In genomic region chr2:173263636-173264330, GRCm38 (mm10) we compare ENCODE assay signal across 7 mouse cellular contexts. TPM values are rescaled to one million over a fixed set of nuclear protein-coding genes. Genes with fewer than 3 reads are reported as not detected.
DNase-seq lines count a peak whose midpoint lies in the region; ATAC-seq lines count a peak whose summit lies in the region.

No protein-coding gene starts in this region.

- H3K9me3 ChIP-seq in neural tube, embryonic 15.5 days (replicated peaks): no peaks in the 10 kb centered on the region
- H3K9me3 ChIP-seq in embryonic facial prominence, embryonic 10.5 days: no peaks in the 10 kb centered on the region
- no peaks in the 10 kb centered on the region for H3K9me3 ChIP-seq in midbrain, embryonic 15.5 days

- H3K4me3 ChIP-seq in neural tube, embryonic 15.5 days (replicated peaks): no peak overlapping the region
- H3K4me3 ChIP-seq in embryonic facial prominence, embryonic 10.5 days: no peak overlapping the region
- H3K4me3 ChIP-seq in midbrain, embryonic 15.5 days: no peak overlapping the region

- H3K4me2 ChIP-seq in neural tube, embryonic 15.5 days: no peak overlapping the region
- H3K4me2 ChIP-seq in midbrain, embryonic 15.5 days: no peak overlapping the region

- H3K4me1 ChIP-seq in neural tube, embryonic 15.5 days: peaks cover 78% of the 10 kb centered on the region
- H3K4me1 ChIP-seq in embryonic facial prominence, embryonic 10.5 days: peaks cover 74% of the 10 kb centered on the region
- H3K4me1 ChIP-seq in midbrain, embryonic 15.5 days: peaks cover 56% of the 10 kb centered on the region

- DNase-seq in neural tube, embryonic 10.5 days (ENCODE audit: extremely low spot score, low spot score): no peak
- no peak for DNase-seq in embryonic facial prominence, embryonic 10.5 days (ENCODE audit: low spot score)
- peak; percentile 81 to 84 for DNase-seq in kidney, postnatal 36 days
- DNase-seq in thymus, postnatal 36 days: peak; percentile 67 to 79
- no peak for DNase-seq in spleen, postnatal 10 days (ENCODE audit: low spot score in 2 of 2)

- H3K36me3 ChIP-seq in neural tube, embryonic 15.5 days: no peaks in the 10 kb centered on the region
- H3K36me3 ChIP-seq in embryonic facial prominence, embryonic 10.5 days (replicated peaks): no peaks in the 10 kb centered on the region
- no peaks in the 10 kb centered on the region for H3K36me3 ChIP-seq in midbrain, embryonic 15.5 days (replicated peaks)

- H3K27ac ChIP-seq in neural tube, embryonic 15.5 days (replicated peaks): no peak overlapping the region
- H3K27ac ChIP-seq in embryonic facial prominence, embryonic 10.5 days (replicated peaks): peak overlapping the region; percentile 32; the same call in 1 of the 2 replicates
- H3K27ac ChIP-seq in midbrain, embryonic 15.5 days: no peak overlapping the region

- no peaks in the 10 kb centered on the region for H3K27me3 ChIP-seq in neural tube, embryonic 15.5 days (replicated peaks)
- peaks cover 13% of the 10 kb centered on the region; the same call in 1 of the 2 replicates for H3K27me3 ChIP-seq in embryonic facial prominence, embryonic 10.5 days (replicated peaks; ENCODE audit: low read depth, poor library complexity, severe bottlenecking)
- H3K27me3 ChIP-seq in midbrain, embryonic 15.5 days (replicated peaks): no peaks in the 10 kb centered on the region

- 0 out of 2 replicates have a peak, but pooled peaks have one; percentile 14 for ATAC-seq in neural tube, embryonic 15.5 days (ENCODE audit: low FRiP score)
- no peak for ATAC-seq in midbrain, embryonic 15.5 days (replicated peaks)

- WGBS in neural tube, embryonic 15.5 days: 63% methylated on average over 11 of the region's 11 CpGs
- WGBS in embryonic facial prominence, embryonic 10.5 days: 61% methylated on average over 11 of the region's 11 CpGs
- WGBS in midbrain, embryonic 15.5 days: 64% methylated on average over 11 of the region's 11 CpGs

- no peak overlapping the region for H3K9ac ChIP-seq in neural tube, embryonic 15.5 days (replicated peaks)
- H3K9ac ChIP-seq in midbrain, embryonic 15.5 days: no peak overlapping the region

RNA-seq across cellular contexts. Expression of gene Pmepa1, which starts 12.6 kb away (rescaled TPM):
- 4.5 and 4.6 TPM in 2 replicates for polyA plus RNA-seq in neural tube, embryonic 15.5 days (2015; fragmentation: Nextera tagmentation; extraction: Ambion mirVana)
- 1.4 and 2.1 TPM in 2 replicates for polyA plus RNA-seq in embryonic facial prominence, embryonic 10.5 days (2016; fragmentation: Nextera tagmentation; extraction: Ambion mirVana)
- polyA plus RNA-seq in midbrain, embryonic 15.5 days (2015; fragmentation: Nextera tagmentation; extraction: Ambion mirVana): 4.1 and 4.6 TPM in 2 replicates

RNA-seq across cellular contexts. Expression of gene Zbp1, which starts 45.1 kb away (rescaled TPM):
- polyA plus RNA-seq in neural tube, embryonic 15.5 days (2015; fragmentation: Nextera tagmentation; extraction: Ambion mirVana): 0.08 and 3.6 TPM in 2 replicates
- polyA plus RNA-seq in embryonic facial prominence, embryonic 10.5 days (2016; fragmentation: Nextera tagmentation; extraction: Ambion mirVana): not detected in 2 replicates
- polyA plus RNA-seq in midbrain, embryonic 15.5 days (2015; fragmentation: Nextera tagmentation; extraction: Ambion mirVana): 0.22 and 1.1 TPM in 2 replicates

Comparison
In these comparisons a context has a peak if more than half of its experiments do, and no peak if none do; other contexts are left out.
1. DNase-seq: peak in kidney, postnatal 36 days (2 of 2) and thymus, postnatal 36 days (2 of 2); none in neural tube, embryonic 10.5 days (single experiment), embryonic facial prominence, embryonic 10.5 days (single experiment) and spleen, postnatal 10 days (0 of 2).